Mouse (Mus musculus) bone marrow, adult 2 months (tissue): ENCODE measurements at regions not wholly inside any gene's neighbourhood (a gene's known extent, or its start where the extent isn't known, plus 50 kb on each side); places are given as distances from the start of the nearest gene placed in this dataset.

ENCODE experiments used
- CTCF ChIP-seq: fragments of 200-500 bp; IDR thresholded peaks from 2 replicates; pipeline ENCODE4 v1.5.1; 2011; ENCODE audit warnings: low read length, control low read depth; ENCODE audit not compliant: control insufficient read depth, insufficient read depth
- POLR2A ChIP-seq: fragments of 200-500 bp; IDR thresholded peaks from 2 replicates; pipeline ENCODE4 v1.6.1; 2011; ENCODE audit warnings: low read depth, mild to moderate bottlenecking, control low read depth, low read length, borderline replicate concordance; ENCODE audit not compliant: control insufficient read depth

GRCm38 (mm10) chr3:19441827-19442226 lies 186.7 kb downstream of the 1700064H15Rik start:
- TF ChIP-seq CTCF = no peak
- no peak for TF ChIP-seq POLR2A
